Mouse (Mus musculus): Measurements from ENCODE around the gene Nek1. TPM values are rescaled to one million over a fixed set of nuclear protein-coding genes. Genes with fewer than 3 reads are reported as not detected.

Gene Nek1
- total and polyA plus RNA-seq, 3 experiments: 8.9 to 35.3 (median 15.6) TPM

DNA sequence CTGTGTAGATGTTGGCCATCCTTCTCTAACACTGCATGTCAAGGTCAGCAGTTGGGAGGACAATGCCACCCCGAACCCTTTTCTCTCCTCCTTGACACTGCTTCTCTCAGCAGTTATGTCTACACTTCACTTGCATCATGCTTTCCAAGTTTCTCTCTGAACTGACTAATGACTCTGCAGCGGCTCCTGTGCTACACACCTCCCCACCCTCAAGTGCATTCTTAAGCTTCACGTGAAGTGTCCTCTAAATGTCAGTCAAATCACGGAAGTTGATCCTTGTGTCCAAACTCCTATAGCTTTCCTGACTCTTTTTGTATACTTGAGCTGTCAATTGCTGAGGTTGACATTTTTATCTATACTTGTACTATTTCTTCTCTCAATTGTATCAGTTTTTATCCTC lies 117.5 kb downstream of the Nek1 start:
- no peak for TF ChIP-seq MYB (IDR thresholded peaks at IDR 0.05; ENCODE audit: low read depth, low read length)
- no peak for TF ChIP-seq RCOR1 (IDR thresholded peaks at IDR 0.05; ENCODE audit: low read depth, low read length)
- H3K4me1 ChIP-seq (ENCODE audit: control insufficient read depth in 1 of 2, insufficient read depth in 2 of 2, low read length in 2 of 2): no peaks in the 10 kb centered on the region
- H3K27me3 ChIP-seq (ENCODE audit: control insufficient read depth in 1 of 2, insufficient read depth in 2 of 2, low read length in 2 of 2): no peaks in the 10 kb centered on the region
- H3K9me3 ChIP-seq (replicated peaks; ENCODE audit: insufficient read depth, low read length): no peaks in the 10 kb centered on the region
- DNase-seq (ENCODE audit: low read depth, low spot score): no peak
- no peak overlapping the region for H3K27ac ChIP-seq (ENCODE audit: control insufficient read depth, low read depth, low read length)
- H3K36me3 ChIP-seq (ENCODE audit: control insufficient read depth in 1 of 2, insufficient read depth in 2 of 2, low read length in 2 of 2): peaks cover 0 to 3% of the 10 kb centered on the region in 2 experiments; a peak in 2 of 4 replicates
- H3K4me3 ChIP-seq (ENCODE audit: control insufficient read depth in 1 of 2, insufficient read depth in 1 of 2, low read depth in 2 of 2, low read length in 2 of 2): no peak overlapping the region
- no peak overlapping the region for H3K9ac ChIP-seq (ENCODE audit: control insufficient read depth, low read depth, low read length, poor library complexity, severe bottlenecking)
- H3K79me2 ChIP-seq (ENCODE audit: control insufficient read depth, insufficient read depth, low read length, poor library complexity): no peaks in the 10 kb centered on the region

DNA sequence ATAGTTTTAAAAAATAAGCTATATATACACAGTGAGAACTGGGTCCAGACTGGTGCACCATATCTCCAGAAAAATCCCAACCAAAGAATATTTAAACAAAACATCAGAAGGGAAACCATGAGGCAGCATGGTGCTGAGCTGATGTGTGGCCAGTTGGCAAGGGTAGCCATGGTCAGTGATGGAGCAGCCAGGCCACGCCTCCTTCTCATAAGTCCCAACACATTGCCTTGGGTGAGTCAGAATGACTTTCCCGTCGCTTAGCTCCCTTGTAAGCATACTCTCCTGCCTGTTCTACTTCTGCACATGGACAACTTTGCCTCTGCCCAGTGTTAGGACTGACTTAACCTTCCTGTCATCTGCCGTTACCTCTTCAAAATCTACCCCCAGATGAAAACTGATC lies 118.9 kb downstream of the Nek1 start:
- no peaks in the 10 kb centered on the region for H3K79me2 ChIP-seq (ENCODE audit: control insufficient read depth, insufficient read depth, low read length, poor library complexity)
- no peaks in the 10 kb centered on the region; a peak in 2 of 4 replicates for H3K36me3 ChIP-seq (ENCODE audit: control insufficient read depth in 1 of 2, insufficient read depth in 2 of 2, low read length in 2 of 2)
- no peaks in the 10 kb centered on the region for H3K4me1 ChIP-seq (ENCODE audit: control insufficient read depth in 1 of 2, insufficient read depth in 2 of 2, low read length in 2 of 2)
- H3K9me3 ChIP-seq (replicated peaks; ENCODE audit: insufficient read depth, low read length): no peaks in the 10 kb centered on the region
- TF ChIP-seq POLR2A (IDR thresholded peaks at IDR 0.05; ENCODE audit: control insufficient read depth in 1 of 2, insufficient read depth in 1 of 2, low read depth in 1 of 2, low read length in 2 of 2, poor library complexity in 1 of 2) (no peak), UBTF (IDR thresholded peaks at IDR 0.05; ENCODE audit: borderline replicate concordance, insufficient read depth, low read depth, low read length) (no peak), ELF1 (IDR thresholded peaks at IDR 0.05; ENCODE audit: low read depth, low read length) (no peak)
- no peak overlapping the region for H3K9ac ChIP-seq (ENCODE audit: control insufficient read depth, low read depth, low read length, poor library complexity, severe bottlenecking)
- no peaks in the 10 kb centered on the region for H3K27me3 ChIP-seq (ENCODE audit: control insufficient read depth in 1 of 2, insufficient read depth in 2 of 2, low read length in 2 of 2)
- H3K4me3 ChIP-seq (ENCODE audit: control insufficient read depth in 1 of 2, insufficient read depth in 1 of 2, low read depth in 2 of 2, low read length in 2 of 2): no peak overlapping the region
- no peak for DNase-seq (ENCODE audit: low read depth, low spot score)
- H3K27ac ChIP-seq (ENCODE audit: control insufficient read depth, low read depth, low read length): no peak overlapping the region

GRCm38 (mm10) chr8:61121631-61122030 lies 128.6 kb downstream of the Nek1 start:
- no peaks in the 10 kb centered on the region for H3K4me1 ChIP-seq (ENCODE audit: control insufficient read depth in 1 of 2, insufficient read depth in 2 of 2, low read length in 2 of 2)
- H3K27ac ChIP-seq (ENCODE audit: control insufficient read depth, low read depth, low read length): no peak overlapping the region
- TF ChIP-seq RAD21 (IDR thresholded peaks at IDR 0.05; ENCODE audit: low read depth, low read length): no peak
- TF ChIP-seq TCF12 (IDR thresholded peaks at IDR 0.05; ENCODE audit: low read depth, low read length): no peak
- TF ChIP-seq POLR2A (IDR thresholded peaks at IDR 0.05; ENCODE audit: control insufficient read depth in 1 of 2, insufficient read depth in 1 of 2, low read depth in 1 of 2, low read length in 2 of 2, poor library complexity in 1 of 2): no peak
- TF ChIP-seq ZKSCAN1 (IDR thresholded peaks at IDR 0.05; ENCODE audit: low read depth, low read length): no peak
- no peak for TF ChIP-seq MYC (IDR thresholded peaks at IDR 0.05; ENCODE audit: low read depth, low read length)
- no peak for TF ChIP-seq E2F4 (IDR thresholded peaks at IDR 0.05; ENCODE audit: borderline replicate concordance, low read depth, low read length)
- no peak for TF ChIP-seq MAFK (IDR thresholded peaks at IDR 0.05; ENCODE audit: borderline replicate concordance, low read depth, low read length)
- TF ChIP-seq MXI1 (IDR thresholded peaks at IDR 0.05; ENCODE audit: low read depth, low read length): no peak
- no peak for TF ChIP-seq NRF1 (IDR thresholded peaks at IDR 0.05; ENCODE audit: insufficient read depth, low read depth, low read length, poor library complexity, severe bottlenecking)
- no peak for TF ChIP-seq TBP (IDR thresholded peaks at IDR 0.05; ENCODE audit: low read depth, low read length)
- no peak for TF ChIP-seq POLR2AphosphoS5 (IDR thresholded peaks at IDR 0.05; ENCODE audit: borderline replicate concordance, low read depth, low read length)
- no peak for TF ChIP-seq SMC3 (IDR thresholded peaks at IDR 0.05; ENCODE audit: low read depth, low read length)
- TF ChIP-seq CHD2 (IDR thresholded peaks at IDR 0.05; ENCODE audit: low read length): no peak
- H3K9ac ChIP-seq (ENCODE audit: control insufficient read depth, low read depth, low read length, poor library complexity, severe bottlenecking): no peak overlapping the region
- H3K4me3 ChIP-seq (ENCODE audit: control insufficient read depth in 1 of 2, insufficient read depth in 1 of 2, low read depth in 2 of 2, low read length in 2 of 2): no peak overlapping the region
- H3K9me3 ChIP-seq (replicated peaks; ENCODE audit: insufficient read depth, low read length): no peaks in the 10 kb centered on the region
- peaks cover 0 to 4% of the 10 kb centered on the region in 2 experiments; a peak in 1 of 4 replicates for H3K36me3 ChIP-seq (ENCODE audit: control insufficient read depth in 1 of 2, insufficient read depth in 2 of 2, low read length in 2 of 2)
- H3K27me3 ChIP-seq (ENCODE audit: control insufficient read depth in 1 of 2, insufficient read depth in 2 of 2, low read length in 2 of 2): no peaks in the 10 kb centered on the region
- DNase-seq (ENCODE audit: low read depth, low spot score): no peak
- no peaks in the 10 kb centered on the region for H3K79me2 ChIP-seq (ENCODE audit: control insufficient read depth, insufficient read depth, low read length, poor library complexity)

Data from MEL (cell line).